Mouse (Mus musculus) heart, postnatal 25 days (tissue): ENCODE measurements around the gene Asns. TPM values are rescaled to one million over a fixed set of nuclear protein-coding genes. Genes with fewer than 3 reads are reported as not detected.
"Not testable (repeated sequence)": the region's sequence is repeated elsewhere in the genome, so short reads cannot be mapped to it uniquely, and the experiment has no call there.

Experiments
- DNase-seq: peaks from one replicate; pipeline ENCODE4 v3.0.0; 2022; ENCODE audit warnings: low spot score
- intact Hi-C: fragments of 180-260 bp; cut with DNase I; formaldehyde crosslinking; loops from one replicate; pipeline ENCODE4 v1.15.1; 2025
- total RNA-seq, 2 experiments: library from RNA; stranded (reverse); gene quantifications; 2 replicates each; pipeline ENCODE4 v1.2.3; 2021

Gene Asns
- total RNA-seq, 2 experiments from 2014 or later: 3.7 to 4.4 TPM

GRCm38 (mm10) chr6:7689180-7689579, 3.9 kb downstream of the Asns start:
- intact Hi-C loops: no loop called here
- DNase-seq: no peak

- intact Hi-C loops: no loop called here
- DNase-seq: no peak
Observed at GRCm38 (mm10) chr6:7686047-7686446, 7.0 kb downstream of the Asns start.

- intact Hi-C loops: no loop called here
- no peak for DNase-seq
Observed at GRCm38 (mm10) chr6:7676194-7676901, 16.7 kb downstream of the Asns start.

GRCm38 (mm10) chr6:7672438-7673253, 20.4 kb downstream of the Asns start:
- intact Hi-C loops: loop anchor here (5.0 kb wide), 1 partner anchor 670 kb away; no protein-coding TSS in a partner anchor

GRCm38 (mm10) chr6:7671429-7671828, 21.6 kb downstream of the Asns start:
- no peak for DNase-seq
- intact Hi-C loops: loop anchor here (5.0 kb wide), 1 partner anchor 669 kb away; no protein-coding TSS in a partner anchor

More at GRCm38 (mm10) chr6:7672438-7673253, 20.4 kb downstream of the Asns start:
- DNase-seq: no peak

- DNase-seq: no peak
- intact Hi-C loops: loop anchor here (5.0 kb wide), 1 partner anchor 668 kb away; no protein-coding TSS in a partner anchor
Observed at GRCm38 (mm10) chr6:7670588-7670987, 22.5 kb downstream of the Asns start.

- intact Hi-C loops: loop anchor here (5.0 kb wide), 1 partner anchor 667 kb away; no protein-coding TSS in a partner anchor
- no peak for DNase-seq
Observed at GRCm38 (mm10) chr6:7669721-7670120, 23.3 kb downstream of the Asns start.

GRCm38 (mm10) chr6:7668332-7668731, 24.7 kb downstream of the Asns start:
- intact Hi-C loops: no loop called here
- DNase-seq: no peak

- intact Hi-C loops, DNase-seq: not testable (repeated sequence)
Observed at GRCm38 (mm10) chr6:7665902-7666301, 27.2 kb downstream of the Asns start.

- intact Hi-C loops: loop anchor here (5.0 kb wide), 1 partner anchor 704 kb away; the partner anchor contains the start of gene Sdhaf3
- DNase-seq: no peak
Observed at GRCm38 (mm10) chr6:7661455-7661854, 31.6 kb downstream of the Asns start.

- no peak for DNase-seq
- intact Hi-C loops: loop anchor here (5.0 kb wide), 1 partner anchor 703 kb away; the partner anchor contains the start of gene Sdhaf3
Observed at GRCm38 (mm10) chr6:7660377-7661080, 32.5 kb downstream of the Asns start.

GRCm38 (mm10) chr6:7656601-7657000, 36.5 kb downstream of the Asns start:
- no peak for DNase-seq
- intact Hi-C loops: loop anchor here (5.0 kb wide), 1 partner anchor 654 kb away; no protein-coding TSS in a partner anchor

- intact Hi-C loops: no loop called here
- no peak for DNase-seq
Observed at GRCm38 (mm10) chr6:7648458-7648857, 44.6 kb downstream of the Asns start.

Other genes starting within 250 kb of the Asns start
- under 1 TPM in 1 of 2 experiments, not detected in 1; 0.29 TPM for gene Tac1, start 138.4 kb downstream of the Asns start, total RNA-seq
- gene C1galt1, start 151.6 kb upstream of the Asns start, total RNA-seq: 10 to 100 TPM; 14.6 to 16.2 TPM